Mouse (Mus musculus) embryonic facial prominence, embryonic 12.5 days (tissue): ENCODE results near the gene Esrrg. TPM values are rescaled to one million over a fixed set of nuclear protein-coding genes. Genes with fewer than 3 reads are reported as not detected.

Source experiments
- ATAC-seq: fragments of 200-750 bp; cut with Nextera tagmentation; 2 replicates; pipeline ENCODE4 v1.8.0; 2017; ENCODE audit not compliant: insufficient number of reproducible peaks, insufficient read depth, low FRiP score, low TSS enrichment
- H3K27ac ChIP-seq: fragments of 300-500 bp; sonication (generic); 2 replicates; pipeline ENCODE4 v1.5.1; 2016; ENCODE audit warnings: mild to moderate bottlenecking
- H3K27me3 ChIP-seq: fragments of 300-500 bp; sonication (generic); 2 replicates; pipeline ENCODE4 v1.6.1; 2016; ENCODE audit warnings: mild to moderate bottlenecking, moderate library complexity
- H3K36me3 ChIP-seq: fragments of 300-500 bp; sonication (generic); 2 replicates; pipeline ENCODE4 v1.6.1; 2016; ENCODE audit warnings: mild to moderate bottlenecking
- H3K4me1 ChIP-seq: fragments of 300-500 bp; sonication (generic); 2 replicates; pipeline ENCODE4 v1.6.1; 2016
- H3K4me2 ChIP-seq: fragments of 300-500 bp; sonication (generic); replicated peaks from 2 replicates; pipeline ENCODE4 v1.6.1; 2016; ENCODE audit warnings: mild to moderate bottlenecking, moderate library complexity
- H3K4me3 ChIP-seq: fragments of 300-500 bp; sonication (generic); 2 replicates; pipeline ENCODE4 v1.5.1; 2016; ENCODE audit warnings: mild to moderate bottlenecking
- H3K9ac ChIP-seq: fragments of 300-500 bp; sonication (generic); 2 replicates; pipeline ENCODE4 v1.6.1; 2016; ENCODE audit warnings: mild to moderate bottlenecking, moderate library complexity
- H3K9me3 ChIP-seq: fragments of 300-500 bp; sonication (generic); 2 replicates; pipeline ENCODE4 v1.6.1; 2016; ENCODE audit warnings: mild to moderate bottlenecking, moderate library complexity
- WGBS: fragments of 180-500 bp; shearing (Covaris S2); methylation state at CpG from one replicate; pipeline ENCODE4 v1.1.7; 2016; 5-methylcytosine and 5-hydroxymethylcytosine counted together
- polyA plus RNA-seq: library from polyadenylated mRNA; unstranded; fragments of >200 nt; fragmentation: Nextera tagmentation; extraction: Ambion mirVana; gene quantifications from 2 replicates; pipeline ENCODE4 v1.2.1, GENCODE M21; 2016

The Esrrg gene
- polyA plus RNA-seq, 1 experiment from 2014 or later = 2.1 TPM

DNA sequence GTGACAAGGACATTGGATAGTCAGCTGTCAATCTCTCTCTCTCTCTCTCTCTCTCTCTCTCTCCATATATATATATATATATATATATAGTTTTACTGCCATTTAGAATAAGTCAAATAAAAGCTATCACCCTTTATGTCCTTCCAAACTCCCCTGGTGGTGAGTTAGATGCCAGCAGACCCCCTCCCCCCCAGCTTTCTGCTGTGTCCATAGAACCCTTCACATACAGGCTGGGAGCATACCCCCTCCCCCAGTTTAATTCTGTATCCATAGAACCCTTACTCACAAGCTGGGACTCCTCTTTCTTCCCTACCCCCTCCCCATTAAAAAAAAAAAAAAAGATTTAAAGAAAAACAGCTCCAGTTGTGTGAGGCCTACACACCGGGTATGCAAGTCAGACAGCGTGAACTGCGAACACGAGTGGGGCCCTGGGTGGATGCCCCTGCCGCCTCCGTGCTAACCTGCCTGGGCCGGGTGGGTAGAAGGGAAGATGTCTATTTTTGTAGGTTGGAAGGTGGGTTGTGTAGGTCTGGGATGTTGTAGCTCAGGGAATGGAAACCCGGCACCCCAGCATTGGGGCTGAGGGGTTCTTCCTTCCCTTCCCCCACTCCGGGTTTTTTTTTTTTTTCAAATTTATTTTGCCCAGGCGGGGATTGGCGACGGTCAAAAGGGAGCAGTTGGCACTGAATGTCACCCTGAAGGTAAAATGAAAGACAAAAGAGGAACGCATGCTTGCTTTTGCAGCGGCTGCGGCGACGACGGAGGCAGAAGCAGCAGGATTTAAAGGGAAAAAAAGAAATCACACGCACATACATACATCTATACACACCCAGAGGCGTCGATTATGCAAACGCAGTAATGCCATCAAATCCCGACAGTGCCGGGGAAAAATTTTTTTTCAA is 42.4 kb downstream of the Esrrg start:
- H3K4me1 ChIP-seq = peaks cover 7% of the 10 kb centered on the region; the same call in 1 of the 2 replicates
- ATAC-seq = no peak
- no peaks in the 10 kb centered on the region for H3K36me3 ChIP-seq
- 8% methylated on average over 24 of the region's 24 CpGs for WGBS
- H3K4me2 ChIP-seq = peak overlapping the region; percentile 94
- H3K4me3 ChIP-seq = peak overlapping the region; percentile 52
- H3K27ac ChIP-seq = no peak overlapping the region
- no peaks in the 10 kb centered on the region for H3K27me3 ChIP-seq
- peak overlapping the region; percentile 74 for H3K9ac ChIP-seq
- no peaks in the 10 kb centered on the region for H3K9me3 ChIP-seq

- H3K36me3 ChIP-seq = no peaks in the 10 kb centered on the region
- H3K4me3 ChIP-seq = peak overlapping the region; percentile 52
- H3K4me1 ChIP-seq = peaks cover 7% of the 10 kb centered on the region; the same call in 1 of the 2 replicates
- no peaks in the 10 kb centered on the region for H3K27me3 ChIP-seq
- peak; percentile 80 for ATAC-seq
- peak overlapping the region; percentile 94 for H3K4me2 ChIP-seq
- under 1% methylated on average over 47 of the region's 47 CpGs for WGBS
- H3K9ac ChIP-seq = peak overlapping the region; percentile 74
- H3K9me3 ChIP-seq = no peaks in the 10 kb centered on the region
- no peak overlapping the region for H3K27ac ChIP-seq
These were observed 43.2 kb downstream of the Esrrg start for GRCm38 (mm10) chr1:187651688-187652241.

DNA sequence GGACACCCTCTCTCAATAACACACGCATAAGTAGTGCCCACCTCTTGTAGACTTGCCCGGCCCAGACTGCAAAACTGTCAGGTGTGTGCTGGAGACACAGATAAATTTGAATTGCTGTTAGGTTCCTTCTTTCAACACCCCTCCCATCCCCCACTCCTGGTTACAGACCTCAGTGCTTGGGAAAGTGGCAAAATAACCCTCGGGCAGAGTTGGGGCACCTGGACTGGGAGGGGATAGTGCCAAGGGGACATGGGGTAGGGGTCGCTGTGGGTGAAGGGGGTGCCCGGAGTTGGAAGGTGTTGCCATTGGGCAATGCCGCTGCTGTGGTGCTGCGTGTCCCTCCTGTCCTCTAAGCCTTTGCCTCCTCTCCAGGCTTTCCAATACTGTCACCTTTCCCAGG is 43.9 kb downstream of the Esrrg start:
- Histone ChIP-seq H3K27ac (no peak overlapping the region), H3K36me3 (no peaks in the 10 kb centered on the region), H3K27me3 (no peaks in the 10 kb centered on the region), H3K9me3 (no peaks in the 10 kb centered on the region), H3K4me2 (peak overlapping the region; percentile 94), H3K4me1 (peaks cover 7% of the 10 kb centered on the region; the same call in 1 of the 2 replicates), H3K9ac (no peak overlapping the region), H3K4me3 (peak overlapping the region; percentile 52)
- 0 out of 2 replicates have a peak, but pooled peaks have one; percentile 35 for ATAC-seq
- WGBS = 14% methylated on average over 7 of the region's 7 CpGs

DNA sequence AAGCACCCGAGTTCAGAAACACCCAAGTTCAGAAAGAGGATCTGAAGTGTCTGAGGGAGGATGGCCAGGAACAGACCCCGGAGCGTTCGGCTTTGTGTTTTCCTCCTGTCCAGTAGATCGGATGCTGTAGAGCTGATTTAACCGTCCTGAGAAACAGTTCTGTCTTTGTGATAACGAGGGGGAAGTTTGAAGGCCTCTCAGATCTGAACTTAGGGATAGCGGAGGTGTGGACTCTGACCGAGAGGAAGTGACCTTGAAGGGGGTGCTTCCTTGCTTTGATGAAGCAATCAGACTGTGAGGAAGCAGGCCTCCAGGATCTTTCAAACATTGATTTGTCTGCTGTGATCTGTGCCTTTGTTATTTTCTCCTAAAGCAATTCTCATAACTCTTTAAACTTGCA is 44.8 kb downstream of the Esrrg start:
- no peak for ATAC-seq
- 37% methylated on average over 9 of the region's 9 CpGs for WGBS
- no peak overlapping the region for H3K4me2 ChIP-seq
- H3K36me3 ChIP-seq = no peaks in the 10 kb centered on the region
- H3K4me1 ChIP-seq = peaks cover 7% of the 10 kb centered on the region; the same call in 1 of the 2 replicates
- no peaks in the 10 kb centered on the region for H3K27me3 ChIP-seq
- H3K27ac ChIP-seq = no peak overlapping the region
- no peaks in the 10 kb centered on the region for H3K9me3 ChIP-seq
- H3K9ac ChIP-seq = no peak overlapping the region
- H3K4me3 ChIP-seq = no peak overlapping the region

- Histone ChIP-seq H3K36me3 (no peaks in the 10 kb centered on the region), H3K4me2 (no peak overlapping the region), H3K9ac (no peak overlapping the region), H3K27me3 (no peaks in the 10 kb centered on the region), H3K27ac (no peak overlapping the region), H3K4me3 (no peak overlapping the region), H3K9me3 (no peaks in the 10 kb centered on the region), H3K4me1 (peaks cover 33% of the 10 kb centered on the region)
- WGBS = 38% methylated on average over 9 of the region's 9 CpGs
- ATAC-seq = no peak
These were observed 52.4 kb downstream of the Esrrg start for GRCm38 (mm10) chr1:187660963-187661362.

DNA sequence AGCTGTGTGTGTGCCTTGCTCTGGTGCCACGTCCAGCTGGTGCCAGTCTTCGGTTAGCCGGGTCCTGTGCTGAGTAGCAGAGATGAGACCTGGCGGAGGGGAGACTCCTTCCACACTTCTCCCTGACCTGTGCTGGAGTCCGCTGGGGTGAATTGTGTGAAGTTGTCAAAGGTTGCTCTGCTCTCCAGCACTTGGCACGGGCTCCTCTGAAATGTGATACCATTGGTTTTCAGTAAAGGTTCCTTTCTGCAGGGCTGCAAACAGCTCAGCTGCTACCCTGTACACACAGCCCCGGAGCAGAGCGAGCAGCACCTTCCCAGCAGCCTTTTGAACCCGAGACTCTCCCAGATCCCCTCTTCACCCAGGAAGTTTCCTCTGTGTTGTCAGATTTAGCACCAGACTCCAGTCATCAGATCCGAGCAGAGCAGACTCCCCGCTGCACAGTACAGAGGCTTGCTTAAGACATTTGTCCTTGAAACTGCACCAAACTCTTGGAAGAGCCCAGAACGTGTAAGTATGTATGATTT is 53.6 kb downstream of the Esrrg start:
- H3K4me3 ChIP-seq = no peak overlapping the region
- ATAC-seq = peak; percentile 54
- H3K4me2 ChIP-seq = peak overlapping the region; percentile 25; the same call in 1 of the 2 replicates

DNA sequence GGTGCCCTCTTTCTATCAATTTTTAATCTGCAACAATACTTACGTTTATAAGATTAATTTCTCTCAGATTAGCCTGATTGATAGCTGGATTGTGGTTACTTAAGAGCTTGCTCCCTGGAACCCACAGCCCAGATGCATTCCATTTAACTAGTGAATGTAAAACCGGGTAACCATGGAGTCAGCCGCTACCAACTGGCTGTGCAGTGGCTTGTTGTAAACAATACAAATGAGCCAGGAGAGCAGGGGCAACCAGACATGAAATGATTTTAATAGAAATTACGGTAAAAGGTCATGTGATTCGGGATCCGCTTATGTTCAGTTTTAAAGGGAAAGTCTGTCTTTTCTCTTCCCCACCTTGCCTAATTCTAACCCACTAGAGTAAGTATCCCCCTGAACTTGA is 54.8 kb downstream of the Esrrg start:
- H3K4me3 ChIP-seq = no peak overlapping the region
- H3K4me1 ChIP-seq = peaks cover 33% of the 10 kb centered on the region
- no peaks in the 10 kb centered on the region for H3K36me3 ChIP-seq
- no peak for ATAC-seq
- 48% methylated on average over 6 of the region's 6 CpGs for WGBS
- no peak overlapping the region for H3K27ac ChIP-seq
- no peaks in the 10 kb centered on the region for H3K27me3 ChIP-seq
- H3K4me2 ChIP-seq = no peak overlapping the region
- H3K9me3 ChIP-seq = no peaks in the 10 kb centered on the region
- H3K9ac ChIP-seq = no peak overlapping the region

More for the DNA sequence above, 53.6 kb downstream of the Esrrg start:
- Histone ChIP-seq H3K36me3 (no peaks in the 10 kb centered on the region), H3K27me3 (no peaks in the 10 kb centered on the region), H3K9ac (no peak overlapping the region), H3K4me1 (peaks cover 33% of the 10 kb centered on the region), H3K9me3 (no peaks in the 10 kb centered on the region), H3K27ac (peak overlapping the region; percentile 46; the same call in 1 of the 2 replicates)
- WGBS = 28% methylated on average over 12 of the region's 12 CpGs

DNA sequence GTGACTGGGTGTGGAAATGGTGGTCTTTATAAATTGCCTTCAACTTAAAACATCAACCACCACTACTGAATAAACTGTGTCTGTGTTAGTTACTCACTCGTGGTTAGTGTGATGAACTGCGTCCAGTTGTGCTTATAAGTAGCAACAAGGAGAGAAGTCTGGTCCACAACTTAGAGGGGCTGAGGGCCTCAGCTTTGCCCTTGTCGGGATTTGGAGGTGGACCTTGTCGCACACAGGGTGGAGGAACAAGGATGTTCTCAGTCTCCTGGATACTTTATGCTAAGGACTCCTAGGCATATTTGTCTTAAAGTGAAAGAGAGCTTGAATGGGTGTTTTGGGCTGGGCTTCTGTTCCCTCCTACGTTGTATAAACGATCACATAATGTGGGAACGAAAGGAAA is 55.7 kb downstream of the Esrrg start:
- no peak overlapping the region for H3K4me2 ChIP-seq
- WGBS = 90% methylated on average over 7 of the region's 7 CpGs

GRCm38 (mm10) chr1:187665901-187666600 is 57.5 kb downstream of the Esrrg start:
- Histone ChIP-seq H3K27ac (no peak overlapping the region), H3K9ac (no peak overlapping the region), H3K4me2 (no peak overlapping the region), H3K36me3 (no peaks in the 10 kb centered on the region), H3K4me3 (no peak overlapping the region), H3K4me1 (peaks cover 26% of the 10 kb centered on the region), H3K9me3 (no peaks in the 10 kb centered on the region), H3K27me3 (no peaks in the 10 kb centered on the region)
- ATAC-seq = no peak
- WGBS = 18% methylated on average over 10 of the region's 10 CpGs

More for the DNA sequence above, 55.7 kb downstream of the Esrrg start:
- no peak overlapping the region for H3K27ac ChIP-seq
- H3K9me3 ChIP-seq = no peaks in the 10 kb centered on the region
- H3K4me3 ChIP-seq = no peak overlapping the region
- ATAC-seq = no peak
- no peak overlapping the region for H3K9ac ChIP-seq
- peaks cover 33% of the 10 kb centered on the region for H3K4me1 ChIP-seq
- no peaks in the 10 kb centered on the region for H3K36me3 ChIP-seq
- H3K27me3 ChIP-seq = no peaks in the 10 kb centered on the region

GRCm38 (mm10) chr1:187669746-187670145 is 61.2 kb downstream of the Esrrg start:
- Histone ChIP-seq H3K27ac (no peak overlapping the region), H3K4me1 (peaks cover 3% of the 10 kb centered on the region), H3K9me3 (no peaks in the 10 kb centered on the region), H3K36me3 (no peaks in the 10 kb centered on the region), H3K9ac (no peak overlapping the region), H3K4me3 (no peak overlapping the region), H3K27me3 (no peaks in the 10 kb centered on the region), H3K4me2 (no peak overlapping the region)
- no peak for ATAC-seq
- 93% methylated on average over 6 of the region's 6 CpGs for WGBS

DNA sequence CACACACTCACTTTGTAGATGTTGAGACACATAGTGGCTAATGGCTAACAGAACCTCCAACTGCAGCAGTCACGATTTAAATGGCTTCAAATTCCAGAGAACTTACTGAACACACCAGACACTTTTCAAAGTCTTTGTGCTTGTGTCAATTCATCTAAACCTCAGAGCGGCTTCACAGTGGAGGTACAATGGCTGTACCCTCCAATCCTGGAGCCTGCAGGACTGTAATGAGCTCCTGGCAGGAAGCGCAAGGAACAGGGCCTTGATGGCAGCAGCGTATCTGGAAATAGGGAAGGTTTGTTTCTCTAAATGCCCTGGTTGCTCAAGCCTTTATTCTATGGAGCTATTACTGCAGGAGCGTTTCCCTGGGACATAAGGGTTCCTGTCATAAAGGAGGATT is 63.9 kb downstream of the Esrrg start:
- WGBS = 63% methylated on average over 5 of the region's 5 CpGs
- Histone ChIP-seq H3K36me3 (no peaks in the 10 kb centered on the region), H3K27me3 (peaks cover 2% of the 10 kb centered on the region; the same call in 1 of the 2 replicates), H3K27ac (no peak overlapping the region), H3K4me2 (no peak overlapping the region), H3K9ac (no peak overlapping the region), H3K4me3 (no peak overlapping the region), H3K4me1 (peaks cover 7% of the 10 kb centered on the region), H3K9me3 (no peaks in the 10 kb centered on the region)
- no peak for ATAC-seq
